Mouse (Mus musculus): ENCODE measurements around the gene Cldn3. TPM values are rescaled to one million over a fixed set of nuclear protein-coding genes. Genes with fewer than 3 reads are reported as not detected.
A peak's percentile ranks its signal among the peaks of the same experiment; 100 is the strongest.
"Not testable (repeated sequence)": the region's sequence is repeated elsewhere in the genome, so short reads cannot be mapped to it uniquely, and the experiment has no call there.

The Cldn3 gene
- total and polyA plus RNA-seq, 2 experiments from 2014 or later: 1.4 to 15.2 TPM

GRCm38 (mm10) chr5:134960430-134960829, 25.6 kb upstream of the Cldn3 start:
- Histone ChIP-seq H3K36me3 (replicated peaks; ENCODE audit: control insufficient read depth, insufficient read depth, low read length) (no peaks in the 10 kb centered on the region), H3K4me2 (ENCODE audit: low read depth, low read length) (no peak overlapping the region), H3K4me1 (ENCODE audit: control insufficient read depth, insufficient read depth) (no peaks in the 10 kb centered on the region), H3K9me3 (replicated peaks; ENCODE audit: control insufficient read depth, low read length) (no peaks in the 10 kb centered on the region), H3K9ac (replicated peaks; ENCODE audit: low read depth, low read length) (no peak overlapping the region), H3K27ac (ENCODE audit: low read depth) (no peak overlapping the region), H3K4me3 (ENCODE audit: low read depth, low read length) (no peak overlapping the region), H3K27me3 (ENCODE audit: control insufficient read depth, insufficient read depth, low read length) (no peaks in the 10 kb centered on the region)
- TF ChIP-seq CTCF (IDR thresholded peaks at IDR 0.05; ENCODE audit: low read depth) (no peak), EP300 (IDR thresholded peaks at IDR 0.05; ENCODE audit: low read depth) (no peak)
- WGBS: 84% methylated on average over 2 of the region's 2 CpGs
- DNase-seq (ENCODE audit: low spot score) (no peak), ATAC-seq (ENCODE audit: insufficient read depth, low read depth) (no peak)

GRCm38 (mm10) chr5:134961519-134961918, 24.5 kb upstream of the Cldn3 start:
- H3K4me1 ChIP-seq (ENCODE audit: control insufficient read depth, insufficient read depth): peaks cover 7% of the 10 kb centered on the region; the same call in 1 of the 2 replicates
- 92% methylated on average over 2 of the region's 2 CpGs for WGBS
- ATAC-seq (ENCODE audit: insufficient read depth, low read depth): no peak
- no peak for DNase-seq (ENCODE audit: low spot score)
- no peak overlapping the region for H3K4me3 ChIP-seq (ENCODE audit: low read depth, low read length)
- H3K36me3 ChIP-seq (replicated peaks; ENCODE audit: control insufficient read depth, insufficient read depth, low read length): no peaks in the 10 kb centered on the region
- peaks cover 3% of the 10 kb centered on the region; the same call in 1 of the 2 replicates for H3K27me3 ChIP-seq (ENCODE audit: control insufficient read depth, insufficient read depth, low read length)
- H3K27ac ChIP-seq (ENCODE audit: low read depth): no peak overlapping the region
- H3K9me3 ChIP-seq (replicated peaks; ENCODE audit: control insufficient read depth, low read length): no peaks in the 10 kb centered on the region
- TF ChIP-seq CTCF (IDR thresholded peaks at IDR 0.05; ENCODE audit: low read depth) (no peak), EP300 (IDR thresholded peaks at IDR 0.05; ENCODE audit: low read depth) (no peak)
- no peak overlapping the region for H3K4me2 ChIP-seq (ENCODE audit: low read depth, low read length)
- no peak overlapping the region for H3K9ac ChIP-seq (replicated peaks; ENCODE audit: low read depth, low read length)

- H3K27me3 ChIP-seq (ENCODE audit: control insufficient read depth, insufficient read depth, low read length): peaks cover 16% of the 10 kb centered on the region
- no peaks in the 10 kb centered on the region for H3K9me3 ChIP-seq (replicated peaks; ENCODE audit: control insufficient read depth, low read length)
- ATAC-seq (ENCODE audit: insufficient read depth, low read depth) (no peak), DNase-seq (ENCODE audit: low spot score) (peak; percentile 34)
- WGBS: 25% methylated on average over 5 of the region's 5 CpGs
- no peak overlapping the region for H3K9ac ChIP-seq (replicated peaks; ENCODE audit: low read depth, low read length)
- peak; percentile 13; the same call in 1 of the 2 replicates for TF ChIP-seq CTCF (IDR thresholded peaks at IDR 0.05; ENCODE audit: low read depth)
- no peak for TF ChIP-seq EP300 (IDR thresholded peaks at IDR 0.05; ENCODE audit: low read depth)
- H3K27ac ChIP-seq (ENCODE audit: low read depth): no peak overlapping the region
- H3K4me1 ChIP-seq (ENCODE audit: control insufficient read depth, insufficient read depth): peaks cover 7% of the 10 kb centered on the region; the same call in 1 of the 2 replicates
- no peaks in the 10 kb centered on the region for H3K36me3 ChIP-seq (replicated peaks; ENCODE audit: control insufficient read depth, insufficient read depth, low read length)
- no peak overlapping the region for H3K4me2 ChIP-seq (ENCODE audit: low read depth, low read length)
- no peak overlapping the region for H3K4me3 ChIP-seq (ENCODE audit: low read depth, low read length)
These were observed 22.5 kb upstream of the Cldn3 start for GRCm38 (mm10) chr5:134963546-134963945.

- H3K4me3 ChIP-seq (ENCODE audit: low read depth, low read length); H3K27ac ChIP-seq (ENCODE audit: low read depth); H3K9ac ChIP-seq (replicated peaks; ENCODE audit: low read depth, low read length); H3K4me2 ChIP-seq (ENCODE audit: low read depth, low read length); ATAC-seq (ENCODE audit: insufficient read depth, low read depth); H3K9me3 ChIP-seq (replicated peaks; ENCODE audit: control insufficient read depth, low read length); DNase-seq (ENCODE audit: low spot score); H3K4me1 ChIP-seq (ENCODE audit: control insufficient read depth, insufficient read depth); H3K36me3 ChIP-seq (replicated peaks; ENCODE audit: control insufficient read depth, insufficient read depth, low read length): not testable (repeated sequence)
- peaks cover 16% of the 10 kb centered on the region for H3K27me3 ChIP-seq (ENCODE audit: control insufficient read depth, insufficient read depth, low read length)
These were observed 21.4 kb upstream of the Cldn3 start for GRCm38 (mm10) chr5:134964655-134965054.

- ATAC-seq (ENCODE audit: insufficient read depth, low read depth): peak; percentile 56
These were observed 20.6 kb upstream of the Cldn3 start for GRCm38 (mm10) chr5:134965473-134965851.

More at GRCm38 (mm10) chr5:134965473-134965851, 20.6 kb upstream of the Cldn3 start:
- H3K4me3 ChIP-seq (ENCODE audit: low read depth, low read length): peak overlapping the region; percentile 22; the same call in 1 of the 2 replicates
- H3K4me2 ChIP-seq (ENCODE audit: low read depth, low read length): peak overlapping the region; percentile 53
- no peak overlapping the region for H3K9ac ChIP-seq (replicated peaks; ENCODE audit: low read depth, low read length)
- no peak for TF ChIP-seq EP300 (IDR thresholded peaks at IDR 0.05; ENCODE audit: low read depth)
- peak; percentile 94 for TF ChIP-seq CTCF (IDR thresholded peaks at IDR 0.05; ENCODE audit: low read depth)
- WGBS: 7% methylated on average over 10 of the region's 10 CpGs
- H3K27me3 ChIP-seq (ENCODE audit: control insufficient read depth, insufficient read depth, low read length): peaks cover 16% of the 10 kb centered on the region
- peak; percentile 62 for DNase-seq (ENCODE audit: low spot score)
- no peak overlapping the region for H3K27ac ChIP-seq (ENCODE audit: low read depth)
- no peaks in the 10 kb centered on the region for H3K9me3 ChIP-seq (replicated peaks; ENCODE audit: control insufficient read depth, low read length)
- peaks cover 7% of the 10 kb centered on the region; the same call in 1 of the 2 replicates for H3K4me1 ChIP-seq (ENCODE audit: control insufficient read depth, insufficient read depth)
- no peaks in the 10 kb centered on the region for H3K36me3 ChIP-seq (replicated peaks; ENCODE audit: control insufficient read depth, insufficient read depth, low read length)
